Mouse (Mus musculus) midbrain, embryonic 11.5 days (tissue): Measurements from ENCODE around the gene Cyb5d1. TPM values are rescaled to one million over a fixed set of nuclear protein-coding genes. Genes with fewer than 3 reads are reported as not detected.
A peak's percentile ranks its signal among the peaks of the same experiment; 100 is the strongest.

Experiments used
- ATAC-seq: fragments of 200-750 bp; cut with Nextera tagmentation; 2 replicates; pipeline ENCODE4 v1.8.0; 2017; ENCODE audit warnings: moderate TSS enrichment, moderate library complexity; ENCODE audit not compliant: low FRiP score
- DNase-seq: peaks from one replicate; pipeline ENCODE4 v3.0.0; 2015; ENCODE audit warnings: low spot score; ENCODE audit errors: missing footprints
- H3K27ac ChIP-seq: fragments of 300-500 bp; sonication (generic); 2 replicates; pipeline ENCODE4 v1.5.1; 2014; ENCODE audit warnings: low read depth, low read length
- H3K27me3 ChIP-seq: fragments of 300-500 bp; sonication (generic); 2 replicates; pipeline ENCODE4 v1.6.1; 2014; ENCODE audit warnings: mild to moderate bottlenecking, low read length, moderate library complexity, mixed read lengths; ENCODE audit not compliant: control insufficient read depth, insufficient read depth
- H3K36me3 ChIP-seq: fragments of 300-500 bp; sonication (generic); 2 replicates; pipeline ENCODE4 v1.6.1; 2014; ENCODE audit warnings: mild to moderate bottlenecking, low read length, moderate library complexity, mixed read lengths; ENCODE audit not compliant: control insufficient read depth, insufficient read depth
- H3K4me1 ChIP-seq: fragments of 300-500 bp; sonication (generic); 2 replicates; pipeline ENCODE4 v1.6.1; 2014; ENCODE audit warnings: low read length; ENCODE audit not compliant: control insufficient read depth, insufficient read depth
- H3K4me2 ChIP-seq: fragments of 300-500 bp; sonication (generic); 2 replicates; pipeline ENCODE4 v1.6.1; 2014; ENCODE audit warnings: mild to moderate bottlenecking, moderate library complexity
- H3K4me3 ChIP-seq: fragments of 300-500 bp; sonication (generic); 2 replicates; pipeline ENCODE4 v1.5.1; 2014; ENCODE audit warnings: low read depth, low read length
- H3K9ac ChIP-seq: fragments of 300-500 bp; sonication (generic); 2 replicates; pipeline ENCODE4 v1.6.1; 2014; ENCODE audit warnings: low read length
- H3K9me3 ChIP-seq: fragments of 300-500 bp; sonication (generic); 2 replicates; pipeline ENCODE4 v1.6.1; 2016; ENCODE audit warnings: low read length; ENCODE audit not compliant: control insufficient read depth
- WGBS: fragments of 180-500 bp; shearing (Covaris S2); extraction: QIAGEN DNeasy Blood & Tissue Kit; methylation state at CpG from one replicate; pipeline ENCODE4 v1.1.7; 2014; 5-methylcytosine and 5-hydroxymethylcytosine counted together
- polyA plus RNA-seq: library from polyadenylated mRNA; unstranded; fragments of >200 nt; fragmentation: Nextera tagmentation; extraction: Ambion mirVana; gene quantifications from 2 replicates; pipeline ENCODE4 v1.2.1, GENCODE M21; 2014

The Cyb5d1 gene
- polyA plus RNA-seq, 1 experiment from 2014 or later, result 50.5 TPM

DNA sequence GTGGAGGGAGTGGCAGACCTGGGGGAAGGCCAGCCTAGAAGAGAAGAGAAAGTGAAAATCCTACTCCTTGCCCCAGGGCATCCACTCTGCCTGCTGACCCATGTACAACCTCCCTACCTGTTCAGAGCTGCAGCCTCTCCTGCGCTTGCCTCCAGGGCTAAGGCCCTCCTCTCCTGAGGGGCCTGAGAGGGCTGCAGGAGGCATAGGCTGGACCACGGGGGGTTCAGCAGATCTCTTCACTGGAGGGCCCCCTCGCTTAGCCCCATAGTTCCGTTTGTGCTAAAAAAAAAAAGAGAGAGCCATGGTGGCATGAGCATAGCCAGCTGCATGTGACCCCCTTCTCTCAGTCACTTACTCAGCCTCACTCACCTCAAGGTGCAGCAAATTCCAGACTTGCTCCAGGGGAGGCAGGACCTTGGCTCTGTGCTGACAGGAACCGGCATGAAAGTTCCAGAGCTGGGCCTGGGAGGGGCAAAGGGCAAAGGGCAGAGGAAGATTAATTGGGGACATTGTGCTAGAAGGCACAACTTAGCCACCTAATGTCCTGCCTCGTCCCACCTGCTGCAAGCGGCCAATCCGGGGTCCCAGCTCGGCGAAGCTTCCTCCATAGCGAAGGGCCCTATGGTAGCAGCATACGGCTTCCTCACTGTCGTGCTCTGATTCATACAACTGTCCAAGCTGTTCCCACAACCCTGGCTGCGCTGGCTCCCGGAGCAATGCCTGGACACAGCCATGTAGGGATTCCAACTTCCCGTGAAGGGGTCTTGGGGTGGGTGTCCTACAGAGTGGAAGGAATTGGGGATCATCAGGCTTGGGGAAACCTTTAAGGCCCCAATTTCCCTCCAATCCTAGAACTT lies 11.7 kb upstream of the Cyb5d1 start:
- no peak for DNase-seq
- no peak overlapping the region for H3K4me3 ChIP-seq

DNA sequence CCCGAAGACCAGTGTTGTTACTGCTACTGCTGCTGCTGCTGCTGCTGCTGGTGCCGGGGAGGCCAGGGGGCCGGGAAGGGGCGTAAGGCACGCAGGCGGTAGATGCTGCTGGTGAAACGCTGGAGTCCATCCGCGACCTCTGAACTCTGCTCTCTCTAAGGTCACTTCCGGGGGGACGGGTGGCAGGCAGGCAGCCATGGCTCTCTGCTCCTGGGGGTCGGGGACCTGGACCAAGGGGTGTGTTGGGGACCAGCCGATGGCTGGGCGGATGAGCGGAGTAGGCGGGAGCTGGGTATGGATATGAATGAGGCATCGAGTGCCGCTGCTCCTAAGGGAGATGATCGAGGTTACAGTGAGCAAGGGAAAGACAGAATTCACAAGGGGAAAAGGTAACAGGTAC lies 10.9 kb upstream of the Cyb5d1 start:
- no peak overlapping the region for H3K9ac ChIP-seq
- H3K4me2 ChIP-seq, result no peak overlapping the region
- peaks cover 39% of the 10 kb centered on the region for H3K36me3 ChIP-seq
- no peaks in the 10 kb centered on the region for H3K27me3 ChIP-seq
- H3K4me3 ChIP-seq, result no peak overlapping the region
- ATAC-seq (no peak), DNase-seq (no peak)
- H3K9me3 ChIP-seq, result no peaks in the 10 kb centered on the region
- peaks cover 9% of the 10 kb centered on the region for H3K4me1 ChIP-seq
- H3K27ac ChIP-seq, result no peak overlapping the region
- WGBS, result 91% methylated on average over 19 of the region's 19 CpGs

More for the DNA sequence above, 11.7 kb upstream of the Cyb5d1 start:
- H3K9ac ChIP-seq, result no peak overlapping the region
- no peaks in the 10 kb centered on the region for H3K9me3 ChIP-seq
- H3K27me3 ChIP-seq, result no peaks in the 10 kb centered on the region
- whole genome bisulfite sequencing, result 91% methylated on average over 16 of the region's 16 CpGs
- peaks cover 36% of the 10 kb centered on the region for H3K36me3 ChIP-seq
- no peak overlapping the region for H3K27ac ChIP-seq
- no peak overlapping the region for H3K4me2 ChIP-seq
- H3K4me1 ChIP-seq, result peaks cover 15% of the 10 kb centered on the region
- ATAC-seq, result no peak

DNA sequence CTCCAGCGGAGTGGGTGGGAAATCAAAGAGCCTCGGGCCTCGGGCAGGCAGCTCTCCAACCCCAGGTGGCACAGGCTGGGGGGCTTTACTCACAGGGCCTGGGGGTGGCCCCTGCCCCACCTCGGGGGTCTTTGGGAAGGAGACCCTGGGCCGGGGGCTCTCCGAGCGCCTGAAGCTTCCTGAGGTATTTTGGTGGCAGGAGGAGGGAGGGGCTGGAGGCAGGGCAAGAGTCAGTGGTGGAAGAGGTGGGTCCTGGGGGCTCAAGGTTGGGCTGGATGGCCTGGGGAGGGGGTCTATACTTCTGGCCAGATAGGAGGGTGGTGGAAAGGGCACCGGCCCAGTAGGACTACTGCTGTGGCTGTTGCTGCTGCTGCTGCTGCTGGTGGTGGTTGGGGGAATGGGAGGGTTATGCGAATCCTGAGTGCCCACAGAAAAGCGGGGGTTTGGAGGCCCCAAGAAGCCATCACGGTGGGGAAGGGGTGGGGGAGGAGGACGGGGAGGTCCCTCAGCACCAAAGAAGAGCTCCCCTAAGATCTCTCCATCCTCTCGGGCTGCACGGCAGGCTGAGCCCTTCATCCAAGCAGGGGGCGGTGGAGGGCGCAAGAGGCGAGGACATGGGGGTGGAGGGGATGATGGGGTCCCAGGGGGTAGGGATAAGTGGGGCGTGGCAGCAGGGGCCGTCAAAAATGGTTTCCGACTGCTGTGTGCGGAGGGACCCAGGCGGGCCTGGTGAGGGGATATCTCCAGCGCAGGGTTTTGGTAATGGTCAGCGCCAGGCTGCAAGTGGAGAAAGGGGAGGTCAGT lies 10.2 kb upstream of the Cyb5d1 start:
- Histone ChIP-seq H3K27me3 (peaks cover 2% of the 10 kb centered on the region; the same call in 1 of the 2 replicates), H3K9ac (no peak overlapping the region), H3K4me2 (no peak overlapping the region), H3K9me3 (no peaks in the 10 kb centered on the region), H3K36me3 (peaks cover 46% of the 10 kb centered on the region), H3K4me1 (peaks cover 9% of the 10 kb centered on the region), H3K4me3 (no peak overlapping the region), H3K27ac (no peak overlapping the region)
- no peak for DNase-seq
- ATAC-seq, result no peak
- WGBS, result 92% methylated on average over 24 of the region's 24 CpGs

DNA sequence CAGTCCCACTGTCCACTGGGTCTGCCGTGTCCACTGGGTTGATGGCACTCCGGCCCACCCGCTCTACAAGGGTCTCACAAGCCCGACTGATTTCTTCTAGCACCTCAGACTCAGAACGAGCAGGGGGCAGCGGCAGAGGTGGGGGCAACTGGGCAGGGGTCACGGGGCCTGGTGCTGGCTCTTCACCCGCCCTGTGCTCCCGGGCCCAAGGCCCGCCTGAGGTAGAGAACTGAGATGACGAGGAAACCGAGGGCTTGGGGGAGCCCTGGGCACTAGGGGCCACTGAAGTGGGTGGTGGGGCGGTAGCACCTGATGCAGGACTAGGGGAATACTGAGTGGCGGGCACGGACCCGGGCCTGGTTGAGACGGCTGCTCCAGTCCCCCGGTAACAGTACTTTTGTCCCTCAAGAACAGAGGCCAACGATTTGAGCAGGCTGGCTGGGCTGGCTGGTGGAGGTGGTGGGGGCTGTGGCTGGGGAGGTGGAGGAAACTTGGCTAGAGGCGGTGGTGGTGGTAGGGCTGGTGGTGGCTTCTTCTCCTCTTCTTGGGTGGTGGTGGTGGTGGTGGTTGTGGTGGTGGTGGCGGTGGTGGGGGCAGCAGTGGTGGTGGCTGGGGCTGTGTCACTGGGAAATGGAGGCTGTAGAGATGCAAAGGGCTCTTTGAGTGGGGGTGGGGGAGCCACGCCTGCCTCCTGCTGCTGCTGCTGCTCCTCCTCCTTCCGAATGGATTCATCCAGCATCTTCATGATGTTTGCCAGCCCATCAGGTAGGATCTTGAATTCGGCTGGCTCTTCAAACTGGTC lies 9.4 kb upstream of the Cyb5d1 start:
- H3K36me3 ChIP-seq, result peaks cover 54% of the 10 kb centered on the region
- no peak overlapping the region for H3K4me3 ChIP-seq
- 95% methylated on average over 21 of the region's 24 CpGs for WGBS
- H3K9ac ChIP-seq, result no peak overlapping the region
- no peaks in the 10 kb centered on the region for H3K9me3 ChIP-seq
- no peak overlapping the region for H3K27ac ChIP-seq
- peaks cover 10% of the 10 kb centered on the region for H3K27me3 ChIP-seq
- H3K4me2 ChIP-seq, result no peak overlapping the region
- no peak for ATAC-seq
- H3K4me1 ChIP-seq, result peaks cover 15% of the 10 kb centered on the region
- DNase-seq, result no peak

DNA sequence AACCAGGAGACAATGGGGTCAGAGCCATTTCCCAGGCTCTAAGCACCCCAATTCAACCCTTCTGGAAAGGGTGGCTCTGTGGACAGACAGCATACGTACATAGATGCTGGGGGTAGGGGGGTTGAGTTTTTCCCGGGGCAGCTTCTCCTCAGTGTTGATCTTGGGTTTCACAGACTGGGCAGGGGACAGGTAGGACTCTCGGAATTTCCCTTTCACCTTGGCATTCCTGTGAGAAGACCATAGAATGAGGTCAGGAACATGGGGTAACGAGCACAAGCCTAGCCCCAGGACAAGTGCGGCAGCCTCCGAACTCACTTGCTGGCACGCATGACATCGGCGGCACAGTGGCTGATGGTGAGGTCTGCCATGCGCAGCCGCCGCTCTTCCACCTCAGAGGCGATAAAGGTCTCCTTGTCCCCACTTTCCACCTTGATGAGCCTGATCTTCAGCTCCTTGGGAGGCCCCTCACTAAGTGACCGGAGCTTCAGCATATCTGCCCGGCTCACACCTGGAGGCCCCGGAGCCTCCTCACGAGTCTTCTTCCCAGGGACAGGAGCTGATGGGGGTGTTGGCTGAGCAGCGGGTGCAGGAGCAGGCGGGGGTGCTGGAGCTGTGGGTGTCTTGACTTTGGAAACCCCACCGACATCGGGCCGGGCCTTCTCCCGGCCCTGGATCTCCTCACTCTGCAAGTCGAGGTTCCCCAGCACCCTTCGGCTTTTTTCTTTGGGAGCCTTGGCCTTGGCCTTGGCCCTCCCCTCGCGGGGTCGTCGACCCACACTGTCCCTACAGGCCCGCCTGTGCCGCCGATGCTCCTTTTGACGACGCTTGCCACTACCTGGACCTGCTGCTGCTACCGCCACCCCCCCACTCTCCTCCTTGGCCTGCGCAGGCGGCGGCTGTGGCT lies 8.5 kb upstream of the Cyb5d1 start:
- Histone ChIP-seq H3K9ac (no peak overlapping the region), H3K27me3 (peaks cover 13% of the 10 kb centered on the region), H3K36me3 (peaks cover 57% of the 10 kb centered on the region), H3K4me2 (no peak overlapping the region), H3K4me1 (peaks cover 18% of the 10 kb centered on the region), H3K9me3 (no peaks in the 10 kb centered on the region), H3K27ac (no peak overlapping the region), H3K4me3 (no peak overlapping the region)
- ATAC-seq (no peak), DNase-seq (no peak)
- WGBS, result 91% methylated on average over 38 of the region's 38 CpGs

DNA sequence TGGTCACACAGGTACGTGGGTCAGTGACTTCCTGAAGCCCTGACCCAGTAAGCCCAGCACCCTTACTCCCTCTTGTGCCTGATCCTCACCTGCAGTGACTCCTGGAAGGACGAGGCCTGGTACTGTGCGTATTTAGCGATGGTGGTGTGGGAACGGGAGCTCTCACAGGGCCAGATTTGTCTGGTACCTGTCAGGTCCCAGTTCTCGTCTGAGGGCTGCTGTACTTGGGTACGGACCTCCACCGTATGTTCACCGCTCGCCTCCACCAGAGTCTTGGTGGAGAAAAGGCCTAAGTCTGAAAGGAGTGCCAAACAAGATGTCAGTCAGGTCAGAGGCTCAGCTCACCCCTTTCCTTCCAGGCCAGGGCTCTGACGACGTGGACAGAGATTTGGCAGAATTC lies 6.6 kb upstream of the Cyb5d1 start:
- H3K27ac ChIP-seq, result no peak overlapping the region
- WGBS, result 85% methylated on average over 12 of the region's 12 CpGs

DNA sequence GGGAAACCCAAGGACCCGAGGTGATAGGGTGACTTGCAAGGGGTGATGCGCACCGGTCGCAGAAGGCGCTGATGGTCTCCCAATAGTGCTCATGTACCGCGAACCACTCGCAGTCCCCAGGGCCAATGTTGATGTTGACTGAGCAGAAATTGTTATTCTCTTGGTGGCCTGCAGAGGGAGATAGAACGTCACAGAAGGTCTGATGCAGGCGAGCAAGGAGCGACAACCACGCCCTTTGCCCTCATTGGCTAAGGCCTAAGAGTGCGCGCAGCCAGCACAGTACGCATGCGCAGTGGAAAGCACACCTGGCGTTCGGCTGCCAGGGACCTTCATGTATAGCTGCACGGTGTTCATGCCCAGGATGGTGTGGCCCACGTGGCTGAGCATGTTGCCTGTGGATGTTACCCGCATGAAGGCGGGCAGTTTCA lies 5.8 kb upstream of the Cyb5d1 start:
- peaks cover 37% of the 10 kb centered on the region for H3K4me1 ChIP-seq
- H3K36me3 ChIP-seq, result peaks cover 47% of the 10 kb centered on the region
- no peak overlapping the region for H3K27ac ChIP-seq
- 16% methylated on average over 22 of the region's 22 CpGs for WGBS
- peak; percentile 94 for DNase-seq
- H3K27me3 ChIP-seq, result peaks cover 13% of the 10 kb centered on the region
- H3K9me3 ChIP-seq, result no peaks in the 10 kb centered on the region
- 0 out of 2 replicates have a peak overlapping the region, but pooled peaks have one; percentile 6 for H3K9ac ChIP-seq
- no peak overlapping the region for H3K4me2 ChIP-seq
- peak; percentile 65 for ATAC-seq
- no peak overlapping the region for H3K4me3 ChIP-seq

More for the DNA sequence above, 6.6 kb upstream of the Cyb5d1 start:
- peaks cover 53% of the 10 kb centered on the region for H3K36me3 ChIP-seq
- no peak for ATAC-seq
- no peak for DNase-seq
- peaks cover 13% of the 10 kb centered on the region for H3K27me3 ChIP-seq
- H3K9me3 ChIP-seq, result no peaks in the 10 kb centered on the region
- H3K4me1 ChIP-seq, result peaks cover 30% of the 10 kb centered on the region
- no peak overlapping the region for H3K4me2 ChIP-seq
- no peak overlapping the region for H3K4me3 ChIP-seq
- H3K9ac ChIP-seq, result no peak overlapping the region
